Mouse (Mus musculus): ENCODE measurements around the gene Taf1.

Gene Taf1

GRCm38 (mm10) chrX:101532347-101533221 lies at the start of gene Taf1:
TSS of gene Taf1 (plus strand) at chrX:101532734.
- peak; percentile 86 to 94 for DNase-seq

DNA sequence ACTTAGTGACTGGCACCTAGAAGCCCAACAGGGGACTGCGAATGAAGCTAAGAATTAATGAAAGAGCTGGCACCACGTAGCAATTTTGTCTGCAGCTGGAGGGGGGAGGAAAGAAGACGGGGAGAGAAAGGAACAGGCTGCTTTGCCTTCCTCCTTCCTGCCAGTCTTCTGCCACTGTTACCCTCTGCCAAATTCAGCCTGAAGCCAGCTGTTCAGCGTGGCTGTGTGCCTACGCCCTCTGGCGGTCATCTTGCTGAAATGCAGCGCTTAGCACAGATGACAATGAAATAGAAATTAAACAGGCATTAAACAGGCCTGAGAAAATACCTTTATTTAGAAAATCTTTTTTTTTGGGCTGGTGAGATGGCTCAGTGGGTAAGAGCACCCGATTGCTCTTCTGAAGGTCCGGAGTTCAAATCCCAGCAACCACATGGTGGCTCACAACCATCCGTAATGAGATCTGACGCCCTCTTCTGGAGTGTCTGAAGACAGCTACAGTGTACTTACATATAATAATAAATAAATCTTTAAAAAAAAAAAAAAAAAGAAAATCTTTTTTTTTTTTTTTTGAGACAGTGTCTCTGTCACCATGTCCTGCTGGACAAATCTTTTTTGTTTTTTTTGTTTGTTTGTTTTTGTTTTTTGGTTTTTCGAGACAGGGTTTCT lies 45.9 kb upstream of the Taf1 start:
- DNase-seq, result peak; percentile 60 to 67

DNA sequence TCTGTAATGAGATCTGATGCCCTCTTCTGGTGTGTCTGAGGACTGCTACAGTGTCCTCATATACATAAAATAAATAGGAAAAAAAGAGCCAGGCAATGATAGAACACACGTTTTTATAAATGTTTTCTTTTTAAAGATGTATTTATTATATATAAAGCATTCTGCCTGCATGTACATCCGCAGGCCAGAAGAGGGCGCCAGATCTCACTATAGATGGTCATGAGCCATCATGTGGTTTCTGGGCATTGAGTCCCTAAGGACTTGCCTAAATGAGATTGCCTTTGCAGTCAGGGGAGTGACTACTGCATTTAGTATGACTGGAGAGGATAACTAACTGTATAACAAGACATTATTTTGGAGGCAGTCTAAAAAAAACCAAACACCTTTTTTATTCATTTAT lies 27.9 kb upstream of the Taf1 start:
- peak; percentile 5 to 11 for DNase-seq

DNA sequence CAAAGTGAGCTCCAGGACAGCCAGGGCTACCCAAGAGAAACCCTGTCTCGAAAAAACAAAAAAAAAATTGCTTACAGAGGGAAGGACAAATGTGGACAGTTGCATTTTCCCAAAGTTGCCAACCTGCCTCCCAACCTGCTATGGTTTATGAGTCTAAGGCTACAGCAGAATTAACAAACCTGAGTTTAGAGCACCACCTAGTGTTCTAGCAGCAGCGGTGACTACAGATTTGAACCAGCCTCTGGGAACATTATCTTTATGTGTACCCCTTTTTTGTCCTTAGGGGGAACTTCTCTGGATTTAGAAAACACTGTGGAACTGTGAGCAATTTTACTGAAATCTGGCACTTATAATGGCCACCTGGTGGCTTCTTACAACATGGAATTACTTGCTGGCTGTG lies 16.8 kb upstream of the Taf1 start:
- DNase-seq, result no peak

DNA sequence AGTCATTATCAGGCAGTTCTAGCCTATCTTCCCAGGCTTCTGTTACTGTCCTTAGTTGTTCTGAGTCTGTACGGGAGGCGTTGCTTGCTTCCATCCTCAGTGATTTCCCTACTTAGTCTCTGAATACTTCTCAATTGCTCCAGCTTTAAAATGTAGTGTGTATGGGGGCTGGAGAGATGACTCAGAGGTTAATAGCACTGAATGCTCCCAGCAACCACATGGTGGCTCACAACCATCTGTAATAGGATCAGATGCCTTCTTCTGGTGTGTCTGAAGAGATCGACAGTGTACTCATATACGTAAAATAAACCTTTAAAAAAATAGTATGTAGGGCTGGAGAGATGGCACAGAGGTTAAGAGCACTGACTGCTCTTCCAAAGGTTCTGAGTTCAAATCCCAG lies 14.5 kb upstream of the Taf1 start:
- DNase-seq, result no peak

- DNase-seq, result no peak
Observed at GRCm38 (mm10) chrX:101522027-101522426, 10.5 kb upstream of the Taf1 start.

- DNase-seq, result no peak
Observed at GRCm38 (mm10) chrX:101527356-101527755, 5.2 kb upstream of the Taf1 start.

DNA sequence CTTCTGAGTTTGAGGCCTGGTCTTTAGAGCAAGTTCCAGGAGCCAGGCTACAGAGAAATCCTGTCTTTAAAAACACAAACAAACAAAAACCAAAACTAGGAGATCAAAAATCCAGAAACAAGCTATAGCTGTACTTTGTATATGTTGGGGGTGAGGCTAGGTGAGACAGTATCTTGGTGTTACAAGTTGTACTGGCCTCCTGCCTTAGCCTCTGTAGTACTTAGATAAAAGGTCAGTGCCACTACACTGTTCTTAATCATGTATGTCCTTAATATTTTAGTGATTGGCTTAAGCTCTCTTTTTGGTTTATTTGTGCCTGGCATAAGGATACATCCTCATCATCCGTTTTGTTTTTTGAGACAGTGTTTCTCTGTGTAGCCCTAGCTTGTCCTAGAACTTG lies 52.9 kb downstream of the Taf1 start:
- no peak for DNase-seq

DNA sequence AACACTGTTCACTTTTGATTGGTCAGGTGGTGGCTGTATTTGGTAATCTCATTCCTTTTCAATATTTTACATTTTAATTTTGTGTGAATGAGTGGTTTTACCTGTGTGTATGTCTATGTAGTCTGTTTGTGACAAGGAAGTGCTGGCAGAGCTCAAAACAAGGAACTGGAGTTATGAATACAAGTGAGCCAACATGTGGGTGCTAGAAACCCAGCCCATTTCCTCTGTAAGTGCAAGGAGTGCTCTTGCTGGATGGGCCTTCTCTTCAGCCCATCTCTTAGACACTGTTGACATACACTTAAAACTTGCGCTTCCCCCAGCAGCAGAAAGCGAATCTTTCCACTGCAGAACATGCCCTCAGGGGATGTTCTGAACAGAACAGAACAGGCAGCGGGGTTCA lies 83.6 kb downstream of the Taf1 start:
- DNase-seq, result no peak

- no peak for DNase-seq
Observed at GRCm38 (mm10) chrX:101617889-101618288, 85.4 kb downstream of the Taf1 start.

- DNase-seq, result no peak
Observed at GRCm38 (mm10) chrX:101620317-101620716, 87.8 kb downstream of the Taf1 start.

DNA sequence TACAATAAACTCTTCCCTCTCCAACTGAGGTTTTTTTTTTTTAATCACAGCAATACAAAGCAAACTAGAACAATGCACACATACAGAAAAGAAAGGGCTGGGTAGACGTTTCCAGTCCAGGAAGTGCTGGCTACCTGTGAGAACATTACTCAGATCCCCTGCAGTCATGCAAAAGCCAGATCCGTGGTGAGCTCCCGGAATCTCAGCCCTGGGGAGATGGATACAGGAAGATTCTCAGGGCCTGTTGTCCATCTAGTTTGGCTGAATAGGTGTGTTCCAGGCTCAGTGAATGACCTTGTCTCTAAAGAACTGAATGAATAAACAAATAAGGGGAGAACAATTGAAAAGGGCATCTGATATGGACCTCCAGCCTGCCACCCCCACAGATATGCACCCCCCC lies 90.0 kb downstream of the Taf1 start:
- no peak for DNase-seq

GRCm38 (mm10) chrX:101636821-101637525 lies 104.4 kb downstream of the Taf1 start:
- DNase-seq, result no peak

DNA sequence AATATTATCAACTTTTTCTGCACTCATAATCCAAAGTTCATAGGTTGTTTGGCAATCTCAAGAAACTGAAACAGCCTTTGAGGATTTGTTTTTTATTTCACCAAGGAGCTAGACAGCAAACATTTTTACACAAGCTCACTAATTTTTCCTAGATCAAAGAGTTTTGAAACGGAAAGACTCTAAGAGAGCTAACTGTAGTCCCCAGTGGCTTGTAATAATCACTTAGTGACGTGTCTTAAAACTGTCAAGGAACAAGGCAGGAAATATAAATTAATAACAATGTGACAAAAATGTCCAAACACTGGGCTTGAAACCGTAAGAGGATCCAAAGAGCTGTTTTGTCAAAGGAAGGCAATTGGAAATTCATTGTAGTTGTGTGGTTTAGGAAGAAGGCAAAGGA lies 106.3 kb downstream of the Taf1 start:
- no peak for DNase-seq

DNA sequence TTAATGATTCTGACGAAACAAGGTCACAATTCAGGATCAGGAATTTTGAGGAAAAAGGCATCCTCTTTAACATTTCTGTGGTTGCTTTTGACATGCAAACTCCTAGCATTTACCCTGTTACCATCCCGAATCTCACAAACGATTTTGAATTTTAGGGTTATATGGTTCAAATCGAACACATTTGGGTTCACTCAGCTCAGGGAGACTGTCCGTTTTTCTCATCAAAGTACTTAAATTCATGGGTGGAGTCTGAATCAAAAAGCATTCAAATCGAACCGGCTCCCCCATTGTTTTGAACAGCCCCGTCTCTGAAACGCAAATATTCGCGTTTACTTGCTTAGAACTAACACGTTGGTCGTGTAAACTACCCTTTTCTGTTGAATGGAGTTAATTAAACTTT lies 106.8 kb downstream of the Taf1 start:
- DNase-seq, result peak in 1 of 2 experiments; percentile 33

DNA sequence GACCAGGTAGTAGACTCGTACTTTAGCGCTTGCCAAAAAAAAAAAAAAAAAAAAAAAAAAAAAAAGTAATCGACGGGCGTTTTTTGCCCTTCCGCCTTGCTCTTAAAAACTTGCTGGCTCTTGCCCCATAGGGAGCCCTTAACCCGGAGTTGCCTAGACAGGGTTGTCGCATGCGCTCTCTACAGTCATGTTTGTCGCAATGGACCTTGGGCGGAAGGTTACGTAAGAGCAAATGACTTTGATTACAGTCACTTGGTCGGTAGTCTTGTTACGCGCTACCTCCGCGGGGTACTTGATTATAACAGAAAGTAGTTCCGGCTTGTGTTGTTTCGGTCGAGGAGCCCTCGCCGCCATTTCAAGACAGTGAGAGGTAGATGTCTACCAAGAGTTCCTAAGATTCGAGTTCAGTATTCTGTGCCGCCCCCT lies 107.2 kb downstream of the Taf1 start, which contains the start of gene Ogt:
Gene Ogt (plus strand): TSS at position 320 of the 426 bp plus-strand sequence.
- peak; percentile 88 to 89 for DNase-seq

- DNase-seq, result peak; percentile 22 to 45
Observed at GRCm38 (mm10) chrX:101640194-101641160, 107.9 kb downstream of the Taf1 start.

DNA sequence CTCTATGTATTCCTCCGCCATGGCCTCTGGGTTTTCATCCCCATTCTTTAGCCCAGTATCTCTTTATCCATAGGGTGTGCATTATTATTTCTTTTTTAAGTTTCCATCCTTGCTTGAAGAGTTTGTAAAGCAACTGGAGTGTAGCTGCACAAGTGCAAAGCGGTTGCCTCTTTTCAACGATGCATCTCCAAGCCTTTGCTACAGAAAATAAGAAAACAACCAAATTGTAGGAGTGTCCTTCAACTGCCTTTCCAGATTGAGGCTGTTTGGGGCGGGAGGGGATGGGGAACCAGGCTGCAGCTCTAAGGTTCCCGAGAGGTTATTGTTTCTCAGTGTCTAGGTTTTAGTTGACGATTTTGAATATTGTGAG lies 108.6 kb downstream of the Taf1 start:
- no peak for DNase-seq

- DNase-seq, result no peak
Observed at GRCm38 (mm10) chrX:101642091-101642490, 109.6 kb downstream of the Taf1 start.

DNA sequence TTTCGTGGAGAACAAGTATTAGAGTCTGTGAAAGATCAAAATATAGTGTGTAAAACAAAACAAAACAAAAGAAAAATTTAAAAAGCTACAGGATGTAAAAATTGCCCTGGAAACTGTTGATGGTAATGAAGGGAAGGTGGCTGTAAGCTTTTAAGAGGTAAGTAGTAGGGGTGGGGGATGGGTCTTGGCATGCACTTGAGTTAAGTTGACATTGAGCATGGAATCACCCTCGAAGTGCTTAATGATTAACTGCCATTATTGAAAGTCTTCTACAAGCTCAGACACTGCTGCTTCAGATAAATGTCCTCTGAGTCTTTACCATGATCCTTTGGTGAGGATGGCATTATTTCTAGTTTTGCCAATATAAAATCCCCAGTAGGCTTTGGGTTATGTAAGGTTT lies 112.8 kb downstream of the Taf1 start:
- no peak for DNase-seq

DNA sequence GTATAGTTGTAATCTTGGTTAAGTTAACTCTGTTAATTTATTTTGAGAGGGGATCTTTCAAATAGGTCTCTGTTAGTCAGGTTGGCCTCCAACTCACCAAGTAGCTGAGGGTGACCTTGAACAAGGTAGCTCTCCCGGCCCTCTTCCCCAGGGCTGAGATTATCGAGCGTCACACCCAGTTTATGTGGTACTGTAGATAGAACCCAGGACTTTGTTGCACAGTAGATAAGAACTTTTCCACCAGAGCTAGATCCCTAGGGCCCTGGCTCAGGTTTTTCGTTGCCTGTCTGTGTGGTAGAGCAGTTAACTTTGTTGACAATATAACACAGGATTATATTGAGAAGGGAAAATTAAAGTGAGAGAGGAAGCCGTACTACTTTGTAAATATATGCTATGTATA lies 114.1 kb downstream of the Taf1 start:
- DNase-seq, result no peak

All from cerebellum, adult 18-20 months (tissue).